Mouse (Mus musculus) adrenal gland, postnatal 25 days (tissue): ENCODE results near the gene Acad9. TPM values are rescaled to one million over a fixed set of nuclear protein-coding genes. Genes with fewer than 3 reads are reported as not detected.
A peak's percentile ranks its signal among the peaks of the same experiment; 100 is the strongest.

Source experiments
- DNase-seq: peaks from one replicate; pipeline ENCODE4 v3.0.0; 2021; ENCODE audit warnings: mixed read lengths
- long read RNA-seq: library from polyadenylated mRNA; stranded (forward); transcript quantifications from one replicate; pipeline ENCODE4 v2.0.0, GENCODE M21; 2021
- total RNA-seq: library from RNA; stranded (reverse); gene quantifications from 2 replicates; pipeline ENCODE4 v1.2.3, GENCODE M21; 2021

Acad9 gene
- 39.2 and 52.5 TPM in 2 replicates for total RNA-seq
- long read RNA-seq, transcript Acad9-201 (18 exons, 3,930 nt), result major isoform, 116 of 126 reads
- long read RNA-seq, partial matches to known transcripts, result 2 of 126 reads
- long read RNA-seq, other reads (novel, unspliced or antisense), result 8 of 126 reads

- peak; percentile 95 for DNase-seq
Measured at GRCm38 (mm10) chr3:36065843-36066651, at the start of gene Acad9. Gene Acad9 (plus strand): TSS chr3:36065979.

DNA sequence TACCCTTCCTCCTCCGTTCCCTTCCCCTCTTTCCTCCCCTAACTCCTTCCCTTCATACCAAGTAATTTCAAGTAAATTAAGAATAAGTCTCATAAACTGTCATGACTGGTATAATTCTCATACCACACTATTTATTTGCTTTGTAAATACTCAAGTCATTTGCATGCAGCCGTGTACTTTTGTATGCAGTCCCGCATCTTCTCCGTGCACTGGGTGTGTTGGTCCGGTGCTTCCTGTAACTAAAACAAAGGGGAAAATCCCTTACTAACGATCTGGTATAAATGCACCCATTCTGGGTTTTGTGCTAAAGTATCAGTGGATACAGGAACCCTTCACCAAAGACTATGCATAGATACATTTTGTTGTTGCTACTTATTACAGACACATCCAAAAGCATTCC lies 40.0 kb upstream of the Acad9 start:
- no peak for DNase-seq

DNA sequence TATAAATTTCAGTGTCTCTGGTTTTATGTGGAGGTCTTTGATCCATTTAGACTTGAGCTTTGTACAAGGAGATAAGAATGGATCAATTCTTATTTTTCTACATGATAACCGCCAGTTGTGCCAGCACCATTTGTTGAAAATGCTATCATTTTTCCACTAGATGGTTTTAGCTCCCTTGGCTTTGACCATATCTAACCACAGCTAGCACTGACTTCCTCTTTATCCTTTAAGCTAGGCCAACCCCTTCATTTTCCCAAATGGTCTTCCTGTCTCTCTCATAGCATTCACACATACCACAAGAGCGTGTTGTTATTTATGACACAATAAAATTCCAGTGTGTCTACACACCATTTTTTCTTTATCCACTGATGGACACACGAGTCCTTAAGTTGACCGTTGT lies 35.8 kb upstream of the Acad9 start:
- no peak for DNase-seq

DNA sequence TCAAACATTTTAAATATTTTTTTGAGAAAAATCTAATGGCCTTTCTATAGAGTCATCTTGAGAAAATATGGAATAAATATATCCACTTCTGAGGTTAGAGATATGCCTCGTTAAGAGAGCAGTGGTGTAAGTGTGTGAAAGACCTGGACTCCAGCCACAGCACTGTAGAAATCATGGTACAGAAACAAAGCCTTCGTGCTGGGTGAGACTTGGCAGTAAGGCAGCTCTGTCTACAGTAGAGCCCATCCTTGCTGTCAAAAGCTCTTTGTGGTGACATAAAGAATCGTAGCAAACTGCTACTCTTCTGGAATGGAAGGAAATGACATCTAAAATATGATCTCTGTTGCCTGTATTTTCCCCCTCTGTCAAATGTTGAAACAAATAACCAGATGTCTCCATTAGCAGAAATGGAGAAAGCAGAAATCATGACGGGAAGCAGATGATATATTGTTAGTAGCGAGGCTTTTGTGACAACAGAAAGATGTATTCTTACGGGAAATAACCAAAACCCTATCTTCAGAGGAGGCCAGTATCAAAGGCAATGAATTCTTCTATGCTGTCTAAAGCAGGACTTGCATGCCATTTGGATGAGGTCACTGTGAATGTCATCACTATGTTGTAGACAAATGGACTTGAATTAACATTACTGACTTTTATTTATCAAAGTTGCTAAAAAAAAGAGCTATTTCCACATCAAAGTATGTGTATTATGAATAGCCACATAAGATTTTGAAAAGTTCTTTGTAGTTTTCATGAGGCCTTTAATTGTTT lies 33.9 kb upstream of the Acad9 start:
- no peak for DNase-seq

- no peak for DNase-seq
Measured at GRCm38 (mm10) chr3:36044520-36044919, 21.3 kb upstream of the Acad9 start.

- DNase-seq, result no peak
Measured at GRCm38 (mm10) chr3:36045086-36045485, 20.7 kb upstream of the Acad9 start.

- DNase-seq, result no peak
Measured at GRCm38 (mm10) chr3:36049106-36049505, 16.7 kb upstream of the Acad9 start.

- DNase-seq, result no peak
Measured at GRCm38 (mm10) chr3:36053447-36053846, 12.3 kb upstream of the Acad9 start, which contains the start of gene Ccdc144b. Gene Ccdc144b (minus strand): TSS chr3:36053547.

- DNase-seq, result peak; percentile 62
Measured at GRCm38 (mm10) chr3:36060096-36060850, 5.5 kb upstream of the Acad9 start.

GRCm38 (mm10) chr3:36064592-36065061 lies 1.2 kb upstream of the Acad9 start:
- no peak for DNase-seq

DNA sequence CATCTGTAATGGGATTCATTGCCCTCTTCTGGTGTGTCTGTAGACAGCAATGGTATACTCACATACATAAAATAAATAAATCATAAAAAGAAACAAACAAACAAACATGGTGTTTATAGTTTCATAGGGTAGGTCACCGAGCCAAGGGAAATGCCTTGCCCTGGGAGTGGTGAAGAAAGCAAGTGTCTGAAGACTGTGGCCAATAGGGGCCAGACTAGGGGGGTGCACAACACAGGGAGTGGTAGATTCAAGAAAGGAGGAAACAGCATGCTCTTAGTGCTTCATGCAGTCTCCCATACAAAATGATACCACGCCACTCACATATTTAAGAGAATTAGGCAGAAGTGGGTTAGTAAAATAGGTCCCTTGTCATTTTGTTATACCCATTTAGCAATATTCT lies 613 bp upstream of the Acad9 start:
- DNase-seq, result no peak

DNA sequence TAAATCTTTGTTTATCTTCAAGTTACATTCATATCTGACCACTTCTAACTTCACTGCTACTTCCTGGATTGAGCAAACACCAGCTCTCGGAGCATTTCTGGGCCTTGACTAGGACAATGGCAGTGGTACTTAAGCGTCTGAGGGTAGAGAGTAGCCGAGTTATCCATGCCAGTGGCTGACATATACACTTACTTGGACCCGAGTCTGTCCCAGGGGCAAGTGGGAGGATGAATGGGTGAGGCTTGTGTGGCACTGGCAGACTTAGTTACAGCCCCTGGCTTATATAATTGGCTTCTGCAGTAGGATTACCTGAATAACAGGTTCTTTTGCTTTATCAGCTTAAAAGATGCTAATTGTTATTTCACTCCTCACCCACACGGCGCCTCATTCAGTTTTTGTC lies 2.0 kb downstream of the Acad9 start:
- no peak for DNase-seq

DNA sequence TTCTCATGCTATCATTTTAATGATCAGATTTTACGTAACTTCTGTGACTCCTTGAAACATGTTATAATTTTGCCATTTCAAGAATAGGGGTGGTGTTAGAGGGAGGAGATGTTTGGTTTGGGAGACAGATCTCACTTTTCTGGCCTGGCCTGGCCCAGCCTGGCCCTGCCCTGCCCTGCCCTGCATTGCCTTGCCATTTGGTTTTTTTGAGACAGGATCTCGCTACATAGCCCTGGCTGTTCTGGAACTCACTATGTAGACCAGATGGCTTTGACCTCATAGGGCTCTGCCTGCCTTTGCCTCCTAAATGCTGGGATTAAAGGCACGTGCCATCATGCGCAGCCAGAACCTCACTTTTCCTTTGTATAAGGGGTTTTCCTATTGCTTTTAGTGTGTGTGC lies 4.7 kb downstream of the Acad9 start:
- no peak for DNase-seq

GRCm38 (mm10) chr3:36071047-36071446 lies 5.3 kb downstream of the Acad9 start:
- no peak for DNase-seq

- no peak for DNase-seq
Measured at GRCm38 (mm10) chr3:36074231-36074630, 8.5 kb downstream of the Acad9 start.

GRCm38 (mm10) chr3:36075466-36075865 lies 9.7 kb downstream of the Acad9 start:
- DNase-seq, result no peak

DNA sequence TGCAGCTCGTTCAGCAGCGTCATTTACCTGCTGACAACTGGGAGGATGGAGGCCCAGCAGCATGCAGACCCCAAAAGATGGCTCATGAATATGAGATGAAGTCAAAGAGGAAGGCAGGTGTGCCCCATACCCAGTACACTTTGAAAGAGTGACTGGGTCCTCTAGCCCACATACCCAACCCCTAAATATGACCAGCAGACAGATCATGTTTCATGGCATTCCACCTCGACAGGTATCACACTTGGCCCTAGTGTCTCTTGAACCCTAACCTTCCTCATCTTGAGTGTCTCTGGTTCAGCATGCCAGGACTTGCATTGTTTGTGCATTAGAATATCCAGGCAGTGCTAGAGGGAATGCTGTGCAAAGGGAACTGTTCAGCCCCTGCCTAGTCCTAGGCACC lies 11.6 kb downstream of the Acad9 start:
- DNase-seq, result no peak

- DNase-seq, result no peak
Measured at GRCm38 (mm10) chr3:36079886-36080285, 14.1 kb downstream of the Acad9 start.

GRCm38 (mm10) chr3:36080741-36081140 lies 15.0 kb downstream of the Acad9 start:
- DNase-seq, result no peak

DNA sequence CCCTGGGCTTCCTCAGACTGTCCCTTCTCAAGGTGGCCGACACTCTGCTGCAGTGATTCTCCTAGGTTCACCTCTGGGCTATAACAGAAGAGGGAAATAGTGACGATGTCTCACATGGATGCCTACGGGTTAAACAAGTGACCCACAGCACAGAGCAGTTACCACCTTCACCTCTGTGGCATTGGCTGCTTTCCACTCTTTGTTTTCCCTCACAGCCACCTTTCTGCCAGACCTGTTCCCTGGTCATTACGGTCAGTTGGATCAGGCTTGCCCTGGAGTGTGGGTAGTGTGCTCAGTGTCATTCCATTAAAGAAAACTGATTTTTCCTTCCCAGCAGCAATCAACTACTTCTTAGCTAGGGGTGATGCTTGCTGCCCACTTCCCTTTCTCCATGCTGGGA lies 17.1 kb downstream of the Acad9 start:
- DNase-seq, result no peak

- no peak for DNase-seq
Measured at GRCm38 (mm10) chr3:36083381-36083780, 17.6 kb downstream of the Acad9 start.

DNA sequence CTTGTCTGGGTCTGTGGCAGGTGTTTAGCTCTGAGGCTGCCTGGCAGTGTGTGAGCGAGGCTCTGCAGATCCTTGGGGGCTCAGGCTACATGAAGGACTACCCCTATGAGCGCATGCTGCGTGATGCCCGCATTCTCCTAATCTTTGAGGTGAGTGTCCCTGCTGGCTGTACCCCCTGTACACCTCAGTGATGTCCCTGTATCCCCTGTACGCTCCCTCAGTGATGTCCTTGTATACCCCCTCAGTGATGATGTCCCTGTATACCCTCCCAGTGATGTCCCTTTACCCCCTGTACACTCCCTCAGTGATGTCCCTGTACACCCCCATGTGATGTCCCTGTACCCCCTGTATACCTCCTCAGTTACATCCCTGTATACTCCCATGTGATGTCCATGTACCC lies 19.6 kb downstream of the Acad9 start:
- no peak for DNase-seq
